Mouse (Mus musculus): Measurements from ENCODE around the gene Ksr2. TPM values are rescaled to one million over a fixed set of nuclear protein-coding genes. Genes with fewer than 3 reads are reported as not detected.

The Ksr2 gene
- polyA plus RNA-seq, 1 experiment from 2014 or later: 1.4 TPM

DNA sequence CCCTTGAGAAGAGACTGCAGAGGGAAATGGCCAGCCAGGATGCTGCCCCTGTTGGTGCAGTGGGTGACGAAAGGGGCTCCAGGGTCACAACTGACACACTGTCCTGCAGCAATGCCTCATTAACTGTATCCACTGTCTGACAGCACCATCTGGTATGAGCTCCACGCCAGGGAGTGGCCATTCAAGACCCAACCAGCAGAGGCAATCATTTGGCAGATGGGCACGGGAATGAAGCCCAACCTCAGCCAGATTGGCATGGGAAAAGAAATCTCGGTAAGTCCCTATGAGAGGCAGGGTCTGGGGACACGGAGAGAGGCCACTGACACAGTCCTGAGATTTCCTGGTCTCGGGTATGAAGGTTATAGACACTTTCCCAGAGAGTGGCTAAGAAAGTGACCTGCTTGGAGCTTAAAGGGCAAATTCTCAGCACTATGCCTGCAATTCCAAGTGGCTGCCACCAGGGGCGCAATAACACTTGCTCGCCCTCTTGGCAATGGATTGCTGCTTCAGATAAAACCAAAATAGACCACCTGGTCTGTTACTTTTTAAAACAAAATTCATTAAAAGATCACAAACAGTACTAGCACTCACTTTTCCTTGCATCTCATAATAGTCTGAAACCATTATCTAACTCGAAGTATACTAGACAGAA lies 347.5 kb downstream of the Ksr2 start:
- H3K36me3 ChIP-seq (ENCODE audit: control insufficient read depth, insufficient read depth, low read length): no peaks in the 10 kb centered on the region; the same call in 1 of the 2 replicates
- ATAC-seq (ENCODE audit: insufficient read depth, low FRiP score, low TSS enrichment): no peak
- H3K9ac ChIP-seq (ENCODE audit: low read length): no peak overlapping the region
- H3K27ac ChIP-seq (ENCODE audit: low read depth, low read length): no peak overlapping the region
- no peak for DNase-seq (ENCODE audit: low spot score)
- H3K4me3 ChIP-seq (ENCODE audit: low read depth, low read length): no peak overlapping the region
- 73% methylated on average over 9 of the region's 9 CpGs for WGBS
- H3K27me3 ChIP-seq (ENCODE audit: control insufficient read depth, insufficient read depth, low read length): no peaks in the 10 kb centered on the region
- no peaks in the 10 kb centered on the region for H3K9me3 ChIP-seq (ENCODE audit: control insufficient read depth, low read length)
- no peaks in the 10 kb centered on the region for H3K4me1 ChIP-seq (ENCODE audit: control insufficient read depth, insufficient read depth, low read length)
- no peak overlapping the region for H3K4me2 ChIP-seq (ENCODE audit: low read depth)

DNA sequence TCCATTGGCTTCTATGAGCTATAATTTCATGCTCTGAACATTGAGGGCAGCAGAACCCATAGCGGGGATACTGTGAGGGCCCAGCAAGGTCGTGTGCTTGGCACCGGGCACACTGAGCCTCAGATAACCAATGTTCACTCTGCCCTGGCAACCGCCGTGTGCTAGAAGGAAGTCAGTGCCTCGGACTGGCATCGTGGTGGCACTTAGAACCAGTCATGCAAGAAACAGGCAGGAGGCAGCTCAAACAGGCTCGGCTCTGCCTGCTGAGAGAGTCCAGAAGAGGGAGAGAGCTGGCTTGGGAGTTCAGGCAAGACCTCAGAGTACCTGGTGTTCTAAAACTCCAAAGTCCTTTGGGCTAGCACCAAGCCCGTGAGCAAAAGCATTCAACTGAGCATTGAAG lies 350.7 kb downstream of the Ksr2 start:
- no peak overlapping the region for H3K9ac ChIP-seq (ENCODE audit: low read length)
- no peaks in the 10 kb centered on the region for H3K27me3 ChIP-seq (ENCODE audit: control insufficient read depth, insufficient read depth, low read length)
- DNase-seq (ENCODE audit: low spot score) (no peak), ATAC-seq (ENCODE audit: insufficient read depth, low FRiP score, low TSS enrichment) (no peak)
- no peaks in the 10 kb centered on the region for H3K4me1 ChIP-seq (ENCODE audit: control insufficient read depth, insufficient read depth, low read length)
- 88% methylated on average over 9 of the region's 9 CpGs for WGBS
- no peak overlapping the region for H3K4me2 ChIP-seq (ENCODE audit: low read depth)
- H3K9me3 ChIP-seq (ENCODE audit: control insufficient read depth, low read length): no peaks in the 10 kb centered on the region
- H3K27ac ChIP-seq (ENCODE audit: low read depth, low read length): no peak overlapping the region
- H3K36me3 ChIP-seq (ENCODE audit: control insufficient read depth, insufficient read depth, low read length): no peaks in the 10 kb centered on the region; the same call in 1 of the 2 replicates
- H3K4me3 ChIP-seq (ENCODE audit: low read depth, low read length): no peak overlapping the region

DNA sequence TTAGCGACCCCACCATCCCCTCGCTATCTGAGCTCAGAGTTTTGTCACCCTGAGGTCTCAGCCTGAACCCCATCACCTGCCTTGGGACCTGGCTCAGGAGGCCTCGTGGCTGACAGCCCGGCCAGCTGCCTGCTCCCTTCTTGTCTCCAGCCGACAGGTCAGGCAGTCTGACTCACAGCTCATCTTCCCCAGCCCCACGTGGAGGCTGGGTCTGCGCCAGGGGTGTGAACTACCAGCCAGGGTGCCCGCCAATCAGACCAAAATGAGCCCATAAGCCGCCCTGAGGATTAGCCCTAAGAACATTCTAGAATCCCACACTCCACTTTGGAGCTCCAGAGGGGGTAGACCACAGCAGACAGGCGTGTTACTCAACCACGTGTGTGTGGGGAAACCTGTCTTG lies 365.4 kb downstream of the Ksr2 start:
- no peak for ATAC-seq (ENCODE audit: insufficient read depth, low FRiP score, low TSS enrichment)
- 0 out of 2 replicates have a peak, but pooled peaks cover 4% of the 10 kb centered on the region for H3K4me1 ChIP-seq (ENCODE audit: control insufficient read depth, insufficient read depth, low read length)
- H3K36me3 ChIP-seq (ENCODE audit: control insufficient read depth, insufficient read depth, low read length): no peaks in the 10 kb centered on the region
- no peak for DNase-seq (ENCODE audit: low spot score)
- 72% methylated on average over 11 of the region's 11 CpGs for WGBS
- no peak overlapping the region for H3K4me2 ChIP-seq (ENCODE audit: low read depth)
- H3K27ac ChIP-seq (ENCODE audit: low read depth, low read length): no peak overlapping the region
- no peaks in the 10 kb centered on the region for H3K27me3 ChIP-seq (ENCODE audit: control insufficient read depth, insufficient read depth, low read length)
- no peak overlapping the region for H3K4me3 ChIP-seq (ENCODE audit: low read depth, low read length)
- H3K9ac ChIP-seq (ENCODE audit: low read length): no peak overlapping the region
- no peaks in the 10 kb centered on the region for H3K9me3 ChIP-seq (ENCODE audit: control insufficient read depth, low read length)

DNA sequence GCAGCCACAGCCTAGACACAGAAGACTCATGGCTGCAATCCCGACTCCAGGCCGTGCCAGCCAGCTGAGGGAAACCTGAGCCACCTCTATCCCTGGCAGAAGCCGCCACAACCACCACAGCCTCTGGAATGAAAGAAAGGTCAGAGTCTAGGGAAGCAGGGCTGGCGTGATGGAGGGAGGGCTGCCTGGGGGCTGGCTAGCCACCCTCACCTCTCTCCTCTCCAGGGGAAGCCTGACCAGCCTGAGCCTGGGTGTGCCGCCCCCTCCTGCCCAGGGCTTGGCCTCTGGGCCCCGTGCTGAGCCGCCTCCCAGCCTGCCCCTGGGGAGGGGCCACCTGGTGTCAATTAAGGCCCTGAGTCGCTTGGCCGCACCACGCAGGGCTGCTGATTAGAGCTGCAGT lies 366.9 kb downstream of the Ksr2 start, which contains the start of gene Nos1:
TSS of gene Nos1 (plus strand) at position 352 of the 400 bp plus-strand sequence.
- Histone ChIP-seq H3K9ac (ENCODE audit: low read length) (no peak within 1 kb of the TSS), H3K27me3 (ENCODE audit: control insufficient read depth, insufficient read depth, low read length) (no peaks in the 10 kb centered on the region), H3K27ac (ENCODE audit: low read depth, low read length) (no peak within 1 kb of the TSS), H3K9me3 (ENCODE audit: control insufficient read depth, low read length) (no peaks in the 10 kb centered on the region), H3K4me1 (ENCODE audit: control insufficient read depth, insufficient read depth, low read length) (0 out of 2 replicates have a peak, but pooled peaks cover 4% of the 10 kb centered on the region), H3K4me2 (ENCODE audit: low read depth) (no peak within 1 kb of the TSS), H3K4me3 (ENCODE audit: low read depth, low read length) (no peak within 1 kb of the TSS), H3K36me3 (ENCODE audit: control insufficient read depth, insufficient read depth, low read length) (no peaks in the 10 kb centered on the region)
- ATAC-seq (ENCODE audit: insufficient read depth, low FRiP score, low TSS enrichment): no peak
- 27% methylated on average over 10 of the region's 10 CpGs for WGBS
- peak; percentile 43 for DNase-seq (ENCODE audit: low spot score)

DNA sequence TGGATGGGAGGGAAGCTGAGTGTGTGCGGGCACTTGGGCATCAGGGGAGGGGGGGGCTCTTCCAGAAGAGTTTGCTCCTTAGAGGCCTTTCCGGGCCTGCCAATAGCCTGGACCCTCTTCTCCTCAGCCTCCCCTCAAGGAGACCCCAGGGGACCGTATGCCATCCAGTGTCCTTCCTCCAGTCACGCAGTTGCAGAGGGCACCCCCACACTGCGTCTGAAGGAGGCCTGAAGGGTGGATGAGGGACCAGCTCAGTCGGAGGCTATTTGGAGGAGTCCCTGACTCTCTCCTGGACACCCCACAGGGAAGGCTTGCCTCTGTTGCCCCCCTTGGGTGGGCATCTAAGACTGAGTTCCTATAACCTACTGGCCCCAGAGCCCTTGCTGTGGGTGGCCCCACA lies 367.4 kb downstream of the Ksr2 start:
- no peaks in the 10 kb centered on the region for H3K27me3 ChIP-seq (ENCODE audit: control insufficient read depth, insufficient read depth, low read length)
- no peaks in the 10 kb centered on the region for H3K36me3 ChIP-seq (ENCODE audit: control insufficient read depth, insufficient read depth, low read length)
- no peak overlapping the region for H3K4me3 ChIP-seq (ENCODE audit: low read depth, low read length)
- H3K4me1 ChIP-seq (ENCODE audit: control insufficient read depth, insufficient read depth, low read length): 0 out of 2 replicates have a peak, but pooled peaks cover 4% of the 10 kb centered on the region
- 68% methylated on average over 6 of the region's 6 CpGs for WGBS
- ATAC-seq (ENCODE audit: insufficient read depth, low FRiP score, low TSS enrichment): no peak
- DNase-seq (ENCODE audit: low spot score): no peak
- H3K4me2 ChIP-seq (ENCODE audit: low read depth): no peak overlapping the region
- no peaks in the 10 kb centered on the region for H3K9me3 ChIP-seq (ENCODE audit: control insufficient read depth, low read length)
- no peak overlapping the region for H3K27ac ChIP-seq (ENCODE audit: low read depth, low read length)
- no peak overlapping the region for H3K9ac ChIP-seq (ENCODE audit: low read length)

DNA sequence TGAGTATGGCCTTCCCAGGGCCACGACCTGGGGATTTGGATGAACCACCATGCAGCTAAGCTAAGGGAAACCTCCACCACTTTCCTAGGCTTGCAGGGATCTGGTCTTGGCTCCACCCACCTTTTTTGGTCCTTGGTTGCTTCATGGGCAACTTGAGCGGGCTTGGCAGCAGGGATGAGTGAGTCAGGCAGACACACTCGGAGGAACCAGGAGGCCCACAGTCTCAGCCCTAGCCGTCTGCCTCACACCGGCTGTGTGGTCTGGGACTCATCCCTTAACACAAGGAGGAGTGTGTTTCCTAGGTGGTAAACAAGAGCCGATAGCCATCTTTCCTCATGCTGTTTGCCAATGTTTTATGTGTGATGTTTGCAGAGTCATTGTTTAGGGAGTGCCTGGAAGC lies 376.3 kb downstream of the Ksr2 start:
- Histone ChIP-seq H3K27me3 (ENCODE audit: control insufficient read depth, insufficient read depth, low read length) (no peaks in the 10 kb centered on the region), H3K4me2 (ENCODE audit: low read depth) (no peak overlapping the region), H3K27ac (ENCODE audit: low read depth, low read length) (no peak overlapping the region), H3K4me1 (ENCODE audit: control insufficient read depth, insufficient read depth, low read length) (no peaks in the 10 kb centered on the region), H3K36me3 (ENCODE audit: control insufficient read depth, insufficient read depth, low read length) (no peaks in the 10 kb centered on the region), H3K4me3 (ENCODE audit: low read depth, low read length) (no peak overlapping the region), H3K9me3 (ENCODE audit: control insufficient read depth, low read length) (no peaks in the 10 kb centered on the region), H3K9ac (ENCODE audit: low read length) (no peak overlapping the region)
- 82% methylated on average over 6 of the region's 6 CpGs for WGBS
- ATAC-seq (ENCODE audit: insufficient read depth, low FRiP score, low TSS enrichment) (no peak), DNase-seq (ENCODE audit: low spot score) (no peak)

DNA sequence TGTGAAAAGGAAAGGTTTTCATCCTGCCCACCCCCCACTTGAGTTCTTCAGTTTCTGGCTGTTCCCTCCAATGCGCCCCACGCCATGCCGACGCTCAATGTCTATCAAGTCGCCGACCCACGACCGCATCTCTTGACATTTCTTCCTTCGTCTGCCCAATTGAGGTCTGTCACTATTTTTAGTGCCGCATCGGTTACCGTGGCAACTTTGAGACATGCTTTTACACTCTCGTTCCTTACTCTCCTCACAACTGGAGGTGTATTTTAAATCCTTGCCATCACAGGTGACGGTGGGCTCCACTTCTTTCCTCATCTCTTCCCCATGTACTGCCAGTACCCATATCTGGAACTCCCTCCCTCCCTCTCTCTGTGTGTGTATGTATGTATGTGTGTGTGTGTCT lies 378.1 kb downstream of the Ksr2 start:
- DNase-seq (ENCODE audit: low spot score) (no peak), ATAC-seq (ENCODE audit: insufficient read depth, low FRiP score, low TSS enrichment) (no peak)
- WGBS: 83% methylated on average over 14 of the region's 14 CpGs
- Histone ChIP-seq H3K9ac (ENCODE audit: low read length) (no peak overlapping the region), H3K4me1 (ENCODE audit: control insufficient read depth, insufficient read depth, low read length) (no peaks in the 10 kb centered on the region), H3K27ac (ENCODE audit: low read depth, low read length) (no peak overlapping the region), H3K4me3 (ENCODE audit: low read depth, low read length) (no peak overlapping the region), H3K9me3 (ENCODE audit: control insufficient read depth, low read length) (no peaks in the 10 kb centered on the region), H3K36me3 (ENCODE audit: control insufficient read depth, insufficient read depth, low read length) (no peaks in the 10 kb centered on the region), H3K4me2 (ENCODE audit: low read depth) (no peak overlapping the region), H3K27me3 (ENCODE audit: control insufficient read depth, insufficient read depth, low read length) (no peaks in the 10 kb centered on the region)

DNA sequence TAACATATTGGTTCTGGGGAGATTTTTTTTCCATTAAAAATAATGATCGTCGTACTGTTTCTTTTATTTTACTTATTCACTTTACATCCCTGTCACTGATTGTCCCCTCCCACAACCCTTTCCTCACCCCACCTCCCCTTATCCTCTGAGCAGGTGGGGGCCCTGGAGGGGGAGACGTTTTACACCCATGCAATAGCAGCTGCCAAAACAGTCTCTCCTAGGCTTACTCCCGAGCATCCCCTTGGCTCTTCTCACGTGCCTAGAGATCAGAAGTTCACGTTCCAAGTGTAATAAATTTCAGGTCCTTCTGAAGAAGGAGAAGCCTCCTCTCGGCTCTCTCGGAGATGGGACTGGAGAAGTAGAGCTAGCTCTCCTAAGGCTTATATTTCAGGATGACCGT lies 387.0 kb downstream of the Ksr2 start:
- no peak overlapping the region for H3K4me2 ChIP-seq (ENCODE audit: low read depth)
- H3K27me3 ChIP-seq (ENCODE audit: control insufficient read depth, insufficient read depth, low read length): no peaks in the 10 kb centered on the region
- WGBS: 73% methylated on average over 9 of the region's 9 CpGs
- no peak overlapping the region for H3K4me3 ChIP-seq (ENCODE audit: low read depth, low read length)
- H3K9me3 ChIP-seq (ENCODE audit: control insufficient read depth, low read length): no peaks in the 10 kb centered on the region
- no peak for ATAC-seq (ENCODE audit: insufficient read depth, low FRiP score, low TSS enrichment)
- H3K36me3 ChIP-seq (ENCODE audit: control insufficient read depth, insufficient read depth, low read length): no peaks in the 10 kb centered on the region
- DNase-seq (ENCODE audit: low spot score): no peak
- H3K27ac ChIP-seq (ENCODE audit: low read depth, low read length): no peak overlapping the region
- H3K4me1 ChIP-seq (ENCODE audit: control insufficient read depth, insufficient read depth, low read length): no peaks in the 10 kb centered on the region
- no peak overlapping the region for H3K9ac ChIP-seq (ENCODE audit: low read length)

DNA sequence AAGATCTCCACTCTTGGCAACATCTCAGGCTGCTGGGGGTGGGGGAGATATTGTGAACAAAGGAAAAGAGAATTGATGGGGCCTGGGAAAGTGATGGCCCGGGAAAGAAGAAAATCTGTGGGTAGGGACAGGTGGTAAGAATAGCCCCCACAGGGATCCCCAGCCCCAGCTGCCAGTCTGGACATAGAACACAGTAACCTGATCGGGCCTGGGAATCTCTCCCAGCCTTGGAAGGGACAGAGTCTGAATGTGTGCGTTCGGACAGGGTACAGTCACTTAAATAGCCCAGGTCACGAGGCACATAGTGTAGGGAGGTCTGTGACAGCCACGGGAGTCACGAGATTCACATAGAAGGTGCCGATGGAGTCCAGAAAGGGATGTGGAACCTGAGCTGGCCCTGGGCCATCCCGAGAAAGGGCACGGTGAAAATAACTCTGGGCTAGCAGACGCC lies 388.3 kb downstream of the Ksr2 start:
- no peak for DNase-seq (ENCODE audit: low spot score)
- no peak overlapping the region for H3K9ac ChIP-seq (ENCODE audit: low read length)
- WGBS: 86% methylated on average over 11 of the region's 11 CpGs
- no peaks in the 10 kb centered on the region for H3K9me3 ChIP-seq (ENCODE audit: control insufficient read depth, low read length)
- ATAC-seq (ENCODE audit: insufficient read depth, low FRiP score, low TSS enrichment): no peak
- no peaks in the 10 kb centered on the region for H3K36me3 ChIP-seq (ENCODE audit: control insufficient read depth, insufficient read depth, low read length)
- no peak overlapping the region for H3K4me3 ChIP-seq (ENCODE audit: low read depth, low read length)
- H3K4me1 ChIP-seq (ENCODE audit: control insufficient read depth, insufficient read depth, low read length): no peaks in the 10 kb centered on the region
- H3K27ac ChIP-seq (ENCODE audit: low read depth, low read length): no peak overlapping the region
- no peaks in the 10 kb centered on the region for H3K27me3 ChIP-seq (ENCODE audit: control insufficient read depth, insufficient read depth, low read length)
- no peak overlapping the region for H3K4me2 ChIP-seq (ENCODE audit: low read depth)
